Mouse (Mus musculus): ENCODE results near the gene Myo1e.

Gene Myo1e

DNA sequence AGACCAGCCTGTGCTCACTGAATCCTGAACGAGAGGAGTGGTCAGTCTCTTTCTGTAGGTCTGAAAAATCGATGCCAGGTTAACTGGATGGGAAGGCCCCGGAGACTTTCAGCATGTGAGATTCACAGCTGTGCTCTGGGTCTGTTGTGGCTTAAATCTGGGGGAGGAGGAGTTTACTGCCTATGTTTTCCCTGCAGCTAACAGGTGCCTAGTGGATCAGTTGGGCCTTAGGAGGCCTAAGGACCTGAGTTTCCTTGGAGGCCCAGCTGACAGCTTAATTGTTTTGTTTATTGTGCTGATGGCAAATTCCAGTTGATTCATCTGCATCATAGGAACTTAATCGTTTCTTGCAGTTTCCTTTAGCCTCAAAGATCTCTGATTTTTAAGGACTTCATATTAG is 16.0 kb downstream of the Myo1e start:
- DNase-seq, result peak; percentile 3

GRCm38 (mm10) chr9:70224046-70224445 is 16.9 kb downstream of the Myo1e start:
- DNase-seq, result peak; percentile 53

DNA sequence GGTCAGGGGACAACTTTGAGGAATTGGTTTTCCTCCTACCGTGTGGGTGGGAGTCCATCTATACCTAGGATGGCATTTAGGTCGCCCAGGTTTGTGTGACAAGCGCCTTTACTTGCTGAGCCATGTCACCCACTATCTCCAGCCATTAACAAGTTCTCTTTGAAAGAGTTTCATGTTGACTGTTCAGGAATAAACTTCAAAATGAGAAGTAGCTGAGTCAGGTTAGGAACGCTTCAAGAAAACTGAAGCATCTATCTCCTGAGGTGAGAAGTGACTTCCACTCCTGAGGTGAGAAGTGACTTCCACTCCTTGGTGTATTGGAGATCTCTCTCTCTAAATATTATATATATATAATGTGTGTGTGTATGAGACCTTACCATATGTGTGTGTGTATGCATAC is 19.2 kb downstream of the Myo1e start:
- no peak for DNase-seq

DNA sequence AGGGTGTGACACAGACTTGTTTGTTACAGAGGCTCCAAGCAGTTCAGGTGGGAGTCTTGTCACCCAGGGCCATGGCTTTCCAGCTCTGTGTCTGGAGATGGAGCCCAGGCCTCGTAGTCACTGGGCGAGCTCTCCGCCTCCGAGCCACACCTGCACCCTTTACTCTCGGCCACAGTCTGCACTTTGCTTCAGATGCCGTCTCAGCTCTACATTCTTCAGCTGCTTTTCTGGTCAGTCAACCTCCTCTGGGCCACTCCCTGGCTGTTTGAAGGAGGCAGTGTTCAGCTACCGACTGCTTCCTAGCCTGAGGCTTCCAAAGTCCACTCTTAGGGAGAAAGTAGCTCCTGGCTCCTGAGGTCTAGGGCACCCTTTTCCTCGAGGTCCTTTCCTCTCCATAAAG is 22.7 kb downstream of the Myo1e start:
- DNase-seq, result peak; percentile 90

- DNase-seq, result no peak
Observed at GRCm38 (mm10) chr9:70232044-70233010, 25.2 kb downstream of the Myo1e start.

DNA sequence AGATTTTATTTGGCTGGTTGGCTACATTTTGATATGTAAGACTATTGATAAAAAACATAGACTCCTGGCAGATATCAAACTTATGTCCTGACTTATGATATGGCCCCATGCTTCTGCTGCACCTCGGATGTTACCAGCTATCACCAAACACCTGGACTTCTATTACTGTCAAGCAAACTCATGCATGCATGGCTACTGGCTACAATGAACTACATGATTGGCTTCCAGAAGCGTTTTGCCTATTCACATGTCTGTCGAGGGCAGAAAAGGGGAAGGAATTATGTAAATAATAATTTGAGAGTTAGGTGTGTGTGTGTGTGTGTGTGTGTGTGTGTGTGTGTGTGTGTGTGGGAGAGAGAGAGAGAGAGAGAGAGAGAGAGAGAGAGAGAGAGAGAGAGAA is 30.0 kb downstream of the Myo1e start:
- DNase-seq, result no peak

- no peak for DNase-seq
Observed at GRCm38 (mm10) chr9:70237561-70237960, 30.4 kb downstream of the Myo1e start.

GRCm38 (mm10) chr9:70238391-70238790 is 31.2 kb downstream of the Myo1e start:
- DNase-seq, result no peak

DNA sequence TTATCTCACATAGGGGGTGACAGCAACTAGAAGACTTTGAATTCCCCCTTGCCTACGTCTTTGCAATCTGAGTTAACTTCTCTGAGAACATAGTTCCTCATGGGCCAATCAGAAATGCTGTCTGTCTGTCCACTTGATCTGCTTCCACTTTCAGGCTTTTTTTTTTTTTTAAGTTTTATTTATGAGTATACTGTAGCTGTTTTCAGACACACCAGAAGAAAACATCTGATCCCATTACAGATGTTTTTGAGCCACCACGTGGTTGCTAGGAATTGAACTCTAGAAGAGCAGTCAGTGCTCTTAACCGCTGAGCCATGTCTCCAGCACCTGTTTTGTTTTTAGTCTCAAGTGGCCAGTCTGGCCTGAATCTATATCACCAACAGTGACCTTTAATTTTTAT is 32.1 kb downstream of the Myo1e start:
- DNase-seq, result no peak

- peak; percentile 61 for DNase-seq
Observed at GRCm38 (mm10) chr9:70240703-70241410, 33.7 kb downstream of the Myo1e start.

DNA sequence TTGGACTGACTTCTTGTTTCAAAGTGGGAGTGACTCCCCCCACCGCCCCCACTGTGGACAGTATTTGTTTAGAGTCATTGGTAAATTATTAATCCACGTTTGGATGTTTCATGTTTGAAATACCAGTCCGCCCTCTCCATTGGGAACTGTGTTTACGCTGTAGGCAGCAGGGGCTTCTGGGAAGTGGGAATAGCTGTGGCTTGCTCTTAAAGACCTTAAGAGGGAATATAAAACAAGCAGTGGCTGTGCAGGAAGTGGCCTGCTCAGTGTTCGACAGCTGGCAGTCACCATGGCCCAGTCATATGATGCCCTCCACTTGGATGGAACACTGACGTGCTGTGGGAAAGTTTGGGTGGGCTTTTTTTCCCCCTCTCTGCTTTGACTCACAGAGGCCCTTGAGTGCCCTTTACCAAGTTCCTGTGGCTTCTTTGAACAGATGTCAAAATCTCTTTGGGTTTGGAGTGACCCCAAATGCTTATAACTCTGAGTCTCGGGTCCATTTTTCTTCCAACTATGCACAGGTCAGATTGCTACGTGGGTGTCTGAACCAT is 34.3 kb downstream of the Myo1e start:
- peak; percentile 75 for DNase-seq

GRCm38 (mm10) chr9:70242112-70242862 is 35.1 kb downstream of the Myo1e start:
- peak; percentile 84 for DNase-seq

GRCm38 (mm10) chr9:70243241-70243640 is 36.1 kb downstream of the Myo1e start:
- DNase-seq, result peak; percentile 42

GRCm38 (mm10) chr9:70243708-70244107 is 36.6 kb downstream of the Myo1e start:
- DNase-seq, result no peak

DNA sequence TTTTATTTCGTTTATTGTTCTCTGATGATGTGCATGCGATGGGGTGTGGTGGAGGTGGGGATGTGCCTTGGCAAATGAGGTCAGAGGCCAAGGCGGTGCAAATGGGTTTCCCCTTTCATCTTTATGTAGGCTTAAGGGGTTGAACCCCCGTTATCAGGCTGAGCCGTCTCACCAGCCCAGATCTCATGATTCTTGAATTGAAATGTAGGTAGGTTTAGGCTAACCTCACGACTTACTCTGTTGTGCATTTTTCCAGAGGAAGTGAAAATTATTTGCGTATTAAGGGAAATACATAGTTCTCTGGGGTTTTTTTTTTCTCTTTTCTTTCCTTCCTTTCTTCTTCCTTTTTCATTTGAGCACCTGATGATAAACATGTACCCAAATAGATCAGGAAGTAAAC is 37.0 kb downstream of the Myo1e start:
- no peak for DNase-seq

GRCm38 (mm10) chr9:70245040-70245439 is 37.9 kb downstream of the Myo1e start:
- DNase-seq, result no peak

DNA sequence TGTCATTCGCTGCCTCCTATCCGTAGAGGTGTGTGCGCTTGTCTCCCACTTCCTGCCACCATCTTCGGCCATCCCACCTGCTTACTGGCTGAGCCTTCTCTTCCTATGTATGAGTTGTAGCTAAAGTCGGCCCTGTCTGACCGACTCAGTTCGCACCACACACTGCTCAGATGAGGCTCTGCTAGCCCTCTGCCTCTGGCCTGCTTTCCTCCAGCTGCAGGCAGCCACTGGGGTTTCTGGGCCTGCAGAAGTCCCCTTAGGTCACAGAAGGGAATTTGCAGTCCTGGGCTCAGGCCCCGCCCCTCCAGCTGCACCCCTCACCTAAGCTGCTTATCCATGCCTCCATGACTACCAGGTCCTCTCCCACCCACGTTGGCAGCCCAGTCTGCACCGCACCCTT is 39.3 kb downstream of the Myo1e start:
- DNase-seq, result no peak

- no peak for DNase-seq
Observed at GRCm38 (mm10) chr9:70248046-70248445, 40.9 kb downstream of the Myo1e start.

DNA sequence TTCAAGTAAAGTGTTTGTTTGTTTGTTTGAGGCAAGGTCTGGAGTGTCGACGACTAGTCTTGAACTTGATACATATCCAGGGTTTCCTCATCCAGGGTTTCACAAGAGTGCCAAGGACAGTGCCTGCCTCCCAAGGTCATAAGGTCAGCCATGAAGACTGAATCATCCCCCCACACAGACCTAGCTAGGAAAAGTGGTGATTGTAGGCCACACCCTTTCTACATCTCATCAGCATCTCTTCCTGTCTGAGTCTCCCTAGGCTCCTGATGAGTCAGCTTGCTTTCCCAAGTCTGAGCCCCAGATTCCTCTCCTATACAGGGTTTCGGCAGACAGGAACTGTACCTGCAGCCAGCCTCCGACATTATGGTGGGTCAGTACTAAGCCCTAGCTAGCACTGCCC is 41.7 kb downstream of the Myo1e start:
- DNase-seq, result no peak

GRCm38 (mm10) chr9:70249881-70250681 is 42.9 kb downstream of the Myo1e start:
- peak; percentile 77 for DNase-seq

GRCm38 (mm10) chr9:70251441-70251985 is 44.4 kb downstream of the Myo1e start:
- no peak for DNase-seq

DNA sequence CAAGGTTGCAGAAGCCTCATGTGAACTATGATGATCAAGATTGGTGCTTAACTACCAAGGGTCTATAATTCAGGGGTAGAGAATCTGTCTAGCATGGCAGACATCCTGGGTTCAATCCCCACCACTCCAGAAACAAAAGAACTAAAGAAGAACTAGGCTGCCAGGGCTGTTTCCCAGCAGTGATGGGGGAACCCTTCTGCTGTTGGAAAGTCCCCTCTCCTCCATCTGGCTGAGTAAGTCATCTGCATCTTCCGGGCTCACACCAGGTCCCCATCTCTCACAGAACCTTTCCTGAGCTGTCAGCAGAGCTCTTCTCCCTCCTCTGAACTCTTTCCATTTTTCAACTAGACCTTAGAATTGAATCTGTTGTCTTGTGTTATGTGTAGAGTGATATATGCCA is 45.9 kb downstream of the Myo1e start:
- DNase-seq, result no peak

Data from kidney, adult 9 months (tissue).